Mouse (Mus musculus): ENCODE results near the gene Samd10. TPM values are rescaled to one million over a fixed set of nuclear protein-coding genes. Genes with fewer than 3 reads are reported as not detected.

The Samd10 gene
- polyA plus RNA-seq, 1 experiment from 2014 or later: 200 TPM

DNA sequence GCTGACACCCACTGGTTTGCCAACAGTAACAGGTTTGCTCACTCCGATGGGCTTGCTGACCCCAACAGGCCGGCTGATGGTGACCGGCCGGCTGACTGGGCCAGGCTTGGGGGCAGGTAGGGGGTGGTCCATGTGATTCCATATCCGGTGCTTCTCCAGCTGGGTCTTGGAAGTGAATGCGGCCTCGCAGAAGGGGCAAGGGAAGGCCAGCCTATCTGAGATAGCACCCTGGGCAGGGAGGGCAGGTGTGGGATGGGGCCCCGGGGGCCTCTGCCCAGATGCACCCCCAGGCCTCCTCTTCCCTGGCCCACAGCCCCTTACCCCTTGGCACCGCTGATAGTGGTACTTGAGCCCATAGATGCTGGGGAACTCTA is 9.3 kb downstream of the Samd10 start:
- no peak for ATAC-seq (ENCODE audit: low FRiP score, low read depth)
- Histone ChIP-seq H3K27ac (replicated peaks) (no peak overlapping the region), H3K4me1 (replicated peaks) (peaks cover 37% of the 10 kb centered on the region), H3K36me3 (peaks cover 58% of the 10 kb centered on the region), H3K27me3 (no peaks in the 10 kb centered on the region), H3K9me3 (no peaks in the 10 kb centered on the region), H3K4me3 (no peak overlapping the region), H3K4me2 (no peak overlapping the region), H3K9ac (no peak overlapping the region)
- WGBS: 99% methylated on average over 9 of the region's 9 CpGs

DNA sequence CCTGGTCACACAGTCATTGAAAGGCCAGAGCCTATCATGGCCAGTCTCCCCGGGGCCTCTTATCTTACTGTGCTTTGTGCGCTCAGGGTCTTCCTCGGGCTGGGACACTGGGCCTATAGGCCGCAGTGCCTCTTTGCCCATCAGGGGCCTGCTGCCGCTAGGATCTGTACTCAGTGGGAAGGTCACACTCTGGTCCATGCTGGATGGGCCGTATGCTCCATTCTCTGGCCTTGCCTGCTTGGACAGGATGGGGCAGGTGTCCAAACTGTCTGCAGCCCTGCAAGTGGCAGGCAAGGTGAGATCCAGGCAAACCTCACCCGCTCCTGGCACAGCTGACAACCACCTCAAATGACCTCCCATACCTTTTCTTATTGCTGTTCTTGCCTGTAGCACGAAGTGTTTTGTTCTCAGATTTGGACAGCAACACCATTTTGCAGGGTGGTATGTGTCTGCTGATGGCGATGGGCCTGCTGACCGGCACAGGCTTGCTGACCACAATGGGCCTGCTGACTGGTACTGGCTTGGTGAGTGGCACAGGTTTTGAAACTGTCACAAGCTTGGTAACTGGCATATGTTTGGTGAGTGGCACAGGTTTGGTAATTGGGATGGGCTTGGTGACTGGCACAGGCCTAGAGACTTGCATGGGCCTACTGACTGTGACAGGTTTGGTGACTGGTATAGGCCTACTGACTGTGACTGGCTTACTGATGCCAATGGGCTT is 9.8 kb downstream of the Samd10 start:
- 93% methylated on average over 10 of the region's 10 CpGs for WGBS
- no peak overlapping the region for H3K9ac ChIP-seq
- no peak for ATAC-seq (ENCODE audit: low FRiP score, low read depth)
- no peak overlapping the region for H3K27ac ChIP-seq (replicated peaks)
- H3K27me3 ChIP-seq: no peaks in the 10 kb centered on the region
- no peak overlapping the region for H3K4me3 ChIP-seq
- H3K4me2 ChIP-seq: no peak overlapping the region
- H3K9me3 ChIP-seq: no peaks in the 10 kb centered on the region
- H3K36me3 ChIP-seq: peaks cover 64% of the 10 kb centered on the region
- peaks cover 35% of the 10 kb centered on the region for H3K4me1 ChIP-seq (replicated peaks)

DNA sequence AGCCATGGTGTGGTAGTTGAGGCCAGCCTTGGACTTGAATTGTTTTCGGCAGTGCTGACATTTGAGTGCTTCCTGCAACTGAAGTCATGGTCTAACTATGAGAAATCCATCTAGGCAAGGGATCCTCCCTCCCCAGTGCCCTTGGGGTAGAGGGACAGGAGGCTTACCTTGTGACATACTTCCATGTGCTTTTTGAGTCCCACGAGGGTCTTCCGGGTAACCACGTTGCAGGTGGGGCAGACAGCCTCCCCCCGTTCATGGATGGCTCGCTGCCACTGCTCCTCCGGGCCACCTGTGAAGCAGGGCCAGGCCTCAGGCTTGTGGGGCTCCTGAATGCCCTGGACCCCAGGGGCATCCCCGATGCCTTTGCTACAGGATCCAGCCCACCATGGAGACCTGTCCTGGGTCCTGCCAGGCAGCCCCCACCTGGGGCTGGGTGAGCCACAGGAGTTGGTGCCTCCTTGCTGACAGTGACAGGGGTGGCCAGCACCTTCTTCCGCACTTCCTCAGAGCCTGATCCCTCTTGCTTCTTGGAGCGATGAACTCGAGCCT is 10.7 kb downstream of the Samd10 start:
- no peak overlapping the region for H3K4me2 ChIP-seq
- peaks cover 26% of the 10 kb centered on the region for H3K4me1 ChIP-seq (replicated peaks)
- peaks cover 71% of the 10 kb centered on the region for H3K36me3 ChIP-seq
- no peaks in the 10 kb centered on the region for H3K27me3 ChIP-seq
- no peaks in the 10 kb centered on the region for H3K9me3 ChIP-seq
- no peak overlapping the region for H3K4me3 ChIP-seq
- ATAC-seq (ENCODE audit: low FRiP score, low read depth): no peak
- no peak overlapping the region for H3K9ac ChIP-seq
- no peak overlapping the region for H3K27ac ChIP-seq (replicated peaks)
- WGBS: 89% methylated on average over 11 of the region's 11 CpGs

DNA sequence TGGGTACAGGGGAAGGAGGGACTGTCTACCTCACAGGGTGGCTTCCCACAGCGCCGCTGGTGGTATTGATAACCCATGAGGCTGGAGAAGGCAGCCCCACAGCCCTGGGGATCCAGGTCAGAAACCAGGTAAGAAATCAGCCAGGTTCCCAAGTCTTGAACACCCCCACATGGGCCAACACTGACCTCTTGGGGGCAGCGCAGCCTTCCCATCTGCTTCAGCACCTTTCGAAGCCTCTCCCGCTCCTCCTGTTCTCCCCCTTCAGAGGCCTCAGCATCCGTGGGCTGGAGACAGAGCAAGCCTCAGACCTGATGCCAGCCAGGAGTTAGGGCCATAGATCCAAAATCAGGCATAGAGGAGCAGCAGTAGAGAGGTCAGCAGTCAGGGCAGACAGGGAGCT is 11.2 kb downstream of the Samd10 start:
- H3K4me3 ChIP-seq: no peak overlapping the region
- H3K9ac ChIP-seq: no peak overlapping the region
- ATAC-seq (ENCODE audit: low FRiP score, low read depth): no peak
- WGBS: 84% methylated on average over 6 of the region's 6 CpGs
- peaks cover 71% of the 10 kb centered on the region for H3K36me3 ChIP-seq
- no peak overlapping the region for H3K4me2 ChIP-seq
- H3K9me3 ChIP-seq: no peaks in the 10 kb centered on the region
- peaks cover 21% of the 10 kb centered on the region for H3K4me1 ChIP-seq (replicated peaks)
- H3K27me3 ChIP-seq: no peaks in the 10 kb centered on the region
- no peak overlapping the region for H3K27ac ChIP-seq (replicated peaks)

DNA sequence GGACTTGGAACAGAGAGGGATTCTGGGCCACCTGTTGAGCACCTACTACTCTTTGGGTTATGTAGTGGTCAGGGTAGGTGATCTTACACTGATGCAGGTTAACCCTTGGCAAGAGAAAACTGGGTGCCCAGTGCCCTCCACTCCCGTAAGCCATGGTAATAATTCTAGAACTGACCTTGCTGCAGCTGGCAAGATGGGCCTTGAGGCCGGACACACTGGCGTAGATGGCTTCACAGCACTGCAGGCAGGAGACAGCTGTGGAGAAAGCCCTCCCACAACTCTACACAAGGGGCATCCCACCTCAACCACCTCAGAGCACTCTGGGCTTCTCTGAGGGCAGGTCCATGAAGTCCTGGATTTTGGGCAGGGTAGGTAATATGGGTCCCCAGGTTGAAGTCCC is 12.9 kb downstream of the Samd10 start:
- 97% methylated on average over 3 of the region's 3 CpGs for WGBS
- no peaks in the 10 kb centered on the region for H3K27me3 ChIP-seq
- no peaks in the 10 kb centered on the region for H3K9me3 ChIP-seq
- peaks cover 71% of the 10 kb centered on the region for H3K36me3 ChIP-seq
- H3K4me1 ChIP-seq (replicated peaks): peaks cover 27% of the 10 kb centered on the region
- ATAC-seq (ENCODE audit: low FRiP score, low read depth): no peak
- H3K4me2 ChIP-seq: no peak overlapping the region
- no peak overlapping the region for H3K27ac ChIP-seq (replicated peaks)
- no peak overlapping the region for H3K4me3 ChIP-seq
- H3K9ac ChIP-seq: no peak overlapping the region

DNA sequence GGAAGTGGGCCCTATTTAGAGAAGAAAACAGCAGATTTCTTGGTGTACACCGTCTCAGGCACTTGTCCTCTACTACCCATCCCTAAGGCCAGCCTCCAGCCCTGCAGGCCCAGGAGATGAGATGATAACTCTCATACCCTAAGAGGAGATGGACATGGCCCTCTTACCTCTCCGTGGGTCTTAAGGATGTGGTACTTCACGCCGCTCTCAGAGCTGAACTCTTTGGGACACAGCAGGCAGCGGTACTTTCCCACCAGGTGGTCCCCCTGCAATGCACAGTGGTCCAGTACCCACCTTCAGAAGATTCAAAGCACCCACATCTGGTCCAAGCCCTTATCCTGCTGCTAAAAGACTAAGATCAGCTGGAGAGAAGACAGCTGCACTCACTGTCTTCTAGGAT is 13.5 kb downstream of the Samd10 start:
- no peak overlapping the region for H3K4me3 ChIP-seq
- ATAC-seq (ENCODE audit: low FRiP score, low read depth): no peak
- H3K36me3 ChIP-seq: peaks cover 69% of the 10 kb centered on the region
- no peaks in the 10 kb centered on the region for H3K9me3 ChIP-seq
- no peak overlapping the region for H3K9ac ChIP-seq
- 92% methylated on average over 5 of the region's 5 CpGs for WGBS
- H3K27me3 ChIP-seq: no peaks in the 10 kb centered on the region
- H3K4me2 ChIP-seq: no peak overlapping the region
- peaks cover 27% of the 10 kb centered on the region for H3K4me1 ChIP-seq (replicated peaks)
- no peak overlapping the region for H3K27ac ChIP-seq (replicated peaks)

DNA sequence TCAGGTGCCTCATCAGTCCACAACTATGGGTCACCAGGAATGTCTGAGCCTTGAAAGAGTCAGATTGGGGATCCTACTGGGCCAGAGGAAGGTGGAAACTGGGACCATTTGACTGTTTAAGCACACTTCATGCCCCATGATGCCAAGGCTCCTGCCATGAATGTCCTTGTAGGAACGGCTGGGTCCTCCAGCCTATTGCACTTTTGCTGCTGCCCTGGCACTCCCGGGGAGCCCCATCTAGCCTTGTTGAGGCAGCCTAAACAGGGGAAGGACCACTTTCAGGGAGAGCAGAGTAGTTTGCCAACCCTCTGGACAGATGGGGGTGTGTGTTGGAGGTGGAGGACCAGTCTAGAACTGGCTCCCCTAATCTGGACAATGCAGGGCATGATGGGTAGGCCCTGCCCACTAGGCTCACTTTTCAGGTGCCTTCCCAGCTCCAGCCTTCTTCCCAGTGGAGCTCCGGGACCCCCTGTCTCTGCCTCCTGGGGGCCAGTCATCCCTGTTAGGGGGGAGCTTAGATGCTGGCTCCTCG is 14.5 kb downstream of the Samd10 start, which contains the start of gene Uckl1:
Gene Uckl1 (minus strand): TSS at position 482 of the 532 bp plus-strand sequence.
- no peaks in the 10 kb centered on the region for H3K9me3 ChIP-seq
- H3K4me3 ChIP-seq: no peak within 1 kb of the TSS
- ATAC-seq (ENCODE audit: low FRiP score, low read depth): no peak
- H3K9ac ChIP-seq: no peak within 1 kb of the TSS
- peaks cover 29% of the 10 kb centered on the region for H3K4me1 ChIP-seq (replicated peaks)
- peaks cover 59% of the 10 kb centered on the region for H3K36me3 ChIP-seq
- no peak within 1 kb of the TSS for H3K4me2 ChIP-seq
- no peaks in the 10 kb centered on the region for H3K27me3 ChIP-seq
- H3K27ac ChIP-seq (replicated peaks): no peak within 1 kb of the TSS
- 92% methylated on average over 4 of the region's 4 CpGs for WGBS

DNA sequence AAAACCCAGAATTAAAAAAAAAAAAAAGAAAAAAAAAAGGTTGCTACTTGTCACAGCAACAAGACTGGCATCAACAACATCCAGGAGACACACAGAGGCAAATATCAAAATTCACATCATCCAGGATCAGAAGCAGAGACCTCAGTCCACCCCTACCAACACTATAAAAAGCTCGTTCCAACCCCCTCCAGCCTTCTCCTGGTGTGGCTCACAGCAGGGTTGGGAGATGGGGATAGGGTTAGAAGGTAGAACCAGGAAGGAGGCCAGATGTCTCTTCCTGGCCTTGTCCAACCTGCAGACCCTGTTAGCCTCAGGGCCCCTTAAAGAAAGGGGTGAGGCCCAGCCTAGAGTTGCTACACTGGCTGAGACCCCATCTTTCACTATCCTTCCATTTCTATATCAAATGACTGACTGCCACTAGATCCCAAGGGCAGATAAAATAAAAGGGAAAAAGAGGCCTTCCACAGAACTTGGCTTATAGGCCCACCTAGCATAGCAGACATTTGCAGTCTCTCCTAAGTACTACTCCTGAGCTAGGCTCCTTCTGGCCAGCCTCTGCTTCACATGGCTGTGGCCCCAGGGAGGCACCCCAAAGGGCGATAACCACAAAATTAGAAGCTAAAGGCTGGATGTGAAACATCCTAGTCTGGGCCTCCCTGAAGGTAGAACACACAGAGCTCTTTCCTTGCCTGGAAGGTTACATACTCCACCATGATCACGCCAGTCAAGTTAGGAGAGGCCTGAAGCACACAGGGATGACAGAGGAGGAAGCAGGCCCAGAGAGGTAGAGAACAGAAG is 15.4 kb downstream of the Samd10 start:
- Histone ChIP-seq H3K4me3 (no peak overlapping the region), H3K4me1 (replicated peaks) (peaks cover 37% of the 10 kb centered on the region), H3K4me2 (no peak overlapping the region), H3K27ac (replicated peaks) (no peak overlapping the region), H3K36me3 (peaks cover 50% of the 10 kb centered on the region), H3K27me3 (no peaks in the 10 kb centered on the region), H3K9me3 (no peaks in the 10 kb centered on the region), H3K9ac (no peak overlapping the region)
- no peak for ATAC-seq (ENCODE audit: low FRiP score, low read depth)
- WGBS: 89% methylated on average over 3 of the region's 3 CpGs

DNA sequence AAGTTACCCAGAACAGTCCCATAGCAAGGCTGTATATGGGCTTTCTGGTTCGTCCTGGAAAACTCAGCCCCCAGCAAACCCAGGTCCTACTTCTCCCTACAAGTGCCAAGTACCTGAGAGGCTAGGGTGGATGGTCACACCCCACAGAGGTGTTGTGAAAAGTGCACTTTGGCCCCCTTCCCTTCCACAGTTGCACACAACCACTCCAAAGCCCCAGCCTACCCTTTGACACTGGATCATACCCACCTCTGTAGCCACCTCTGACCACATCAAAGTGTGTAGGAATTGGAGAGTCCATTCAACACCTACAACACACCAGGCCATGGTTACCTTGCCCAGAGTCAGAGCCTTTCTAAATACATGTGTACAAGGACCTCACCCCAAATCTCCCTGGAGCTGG is 16.1 kb downstream of the Samd10 start:
- 92% methylated on average over 1 of the region's 1 CpGs for WGBS
- H3K27me3 ChIP-seq: no peaks in the 10 kb centered on the region
- peaks cover 44% of the 10 kb centered on the region for H3K4me1 ChIP-seq (replicated peaks)
- ATAC-seq (ENCODE audit: low FRiP score, low read depth): no peak
- H3K9me3 ChIP-seq: no peaks in the 10 kb centered on the region
- H3K36me3 ChIP-seq: peaks cover 43% of the 10 kb centered on the region
- no peak overlapping the region for H3K27ac ChIP-seq (replicated peaks)
- no peak overlapping the region for H3K9ac ChIP-seq
- no peak overlapping the region for H3K4me2 ChIP-seq
- H3K4me3 ChIP-seq: no peak overlapping the region

DNA sequence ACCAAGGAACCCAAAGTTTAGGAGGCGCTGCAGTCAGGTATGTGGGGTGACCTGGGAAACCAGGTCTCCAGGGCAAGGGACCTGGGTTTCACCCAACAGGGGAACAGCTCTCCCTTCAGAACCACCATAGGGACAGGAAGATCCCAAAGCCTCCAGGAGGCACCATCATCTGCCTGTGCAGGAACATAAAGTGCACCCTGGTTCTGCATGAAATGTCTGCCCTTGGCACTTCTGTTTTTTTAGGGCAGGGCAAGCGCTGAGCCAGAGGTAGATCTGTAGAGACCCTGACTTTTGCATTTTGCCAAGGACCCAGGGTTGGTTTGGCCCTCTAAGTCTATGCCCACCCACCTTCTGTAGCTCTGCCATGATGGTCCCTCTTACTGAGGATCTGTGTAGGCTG is 16.7 kb downstream of the Samd10 start:
- H3K4me2 ChIP-seq: peak overlapping the region; percentile 98
- H3K27me3 ChIP-seq: no peaks in the 10 kb centered on the region
- peak overlapping the region; percentile 93 for H3K27ac ChIP-seq (replicated peaks)
- peak overlapping the region; percentile 89; the same call in 1 of the 2 replicates for H3K9ac ChIP-seq
- peak overlapping the region; percentile 62; the same call in 1 of the 2 replicates for H3K4me3 ChIP-seq
- no peaks in the 10 kb centered on the region for H3K9me3 ChIP-seq
- 85% methylated on average over 2 of the region's 2 CpGs for WGBS
- peaks cover 50% of the 10 kb centered on the region for H3K4me1 ChIP-seq (replicated peaks)
- no peak for ATAC-seq (ENCODE audit: low FRiP score, low read depth)
- peaks cover 39% of the 10 kb centered on the region for H3K36me3 ChIP-seq

DNA sequence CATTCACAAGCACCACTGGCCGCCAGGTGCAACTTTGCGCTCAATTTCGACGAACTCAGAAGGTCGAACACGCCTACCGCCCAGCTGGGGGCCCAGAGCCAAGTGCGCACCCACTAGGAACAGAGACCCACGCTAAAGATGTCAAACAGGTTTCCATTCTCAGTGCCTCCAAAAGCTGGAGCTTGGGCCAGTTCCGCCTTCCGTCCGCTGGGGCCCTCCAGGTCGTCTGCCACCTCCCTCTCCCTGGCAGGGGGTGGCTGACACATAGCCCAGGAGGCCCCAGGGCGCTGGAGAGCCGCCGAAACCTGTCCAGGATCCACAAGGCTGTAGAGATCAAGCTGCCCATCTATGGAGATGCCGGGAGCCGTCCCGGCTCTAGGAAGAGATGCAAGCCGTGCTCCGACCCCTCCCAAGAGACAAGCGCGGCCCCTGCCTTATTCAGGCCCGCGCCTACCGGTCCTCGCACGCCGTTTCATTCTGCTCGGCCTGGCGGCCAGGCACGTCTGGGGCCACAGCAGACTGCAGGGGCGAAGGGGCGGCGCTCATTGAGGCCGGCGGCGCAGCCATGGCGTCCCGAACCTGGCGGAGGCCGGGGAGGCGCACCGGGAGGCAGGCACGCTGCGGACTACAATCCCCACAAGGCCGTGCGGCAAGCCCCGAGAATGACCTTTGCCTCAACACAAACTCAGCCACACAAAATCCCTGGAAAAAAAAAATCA is 17.5 kb downstream of the Samd10 start:
- Histone ChIP-seq H3K4me2 (peak overlapping the region; percentile 98), H3K36me3 (peaks cover 31% of the 10 kb centered on the region), H3K9me3 (no peaks in the 10 kb centered on the region), H3K9ac (peak overlapping the region; percentile 89), H3K27me3 (no peaks in the 10 kb centered on the region), H3K4me3 (peak overlapping the region; percentile 62), H3K4me1 (replicated peaks) (peaks cover 58% of the 10 kb centered on the region), H3K27ac (replicated peaks) (peak overlapping the region; percentile 93)
- peak; percentile 77 for ATAC-seq (ENCODE audit: low FRiP score, low read depth)
- under 1% methylated on average over 49 of the region's 49 CpGs for WGBS

Data from hindbrain, embryonic 15.5 days (tissue).